Mouse (Mus musculus): ENCODE results near the gene Tspan7. TPM values are rescaled to one million over a fixed set of nuclear protein-coding genes. Genes with fewer than 3 reads are reported as not detected.
A peak's percentile ranks its signal among the peaks of the same experiment; 100 is the strongest.

Tspan7 gene
- 45.9 and 49.3 TPM in 2 replicates for polyA plus RNA-seq (2015; fragmentation: Nextera tagmentation; extraction: Ambion mirVana)

- no peak within 1 kb of the TSS for H3K9ac ChIP-seq (ENCODE audit: low read depth, low read length)
- H3K27me3 ChIP-seq (ENCODE audit: control insufficient read depth, insufficient read depth, low read depth, low read length) = peaks cover 10% of the 10 kb centered on the region
- H3K9me3 ChIP-seq (replicated peaks; ENCODE audit: control insufficient read depth, low read length) = no peaks in the 10 kb centered on the region
- peak within 1 kb of the TSS; percentile 33 for H3K4me2 ChIP-seq (ENCODE audit: low read depth, low read length)
- H3K4me3 ChIP-seq (ENCODE audit: low read depth, low read length) = peak within 1 kb of the TSS; percentile 52
- no peaks in the 10 kb centered on the region for H3K36me3 ChIP-seq (ENCODE audit: control insufficient read depth, insufficient read depth)
- H3K27ac ChIP-seq (ENCODE audit: low read length) = no peak within 1 kb of the TSS
- 17% methylated on average over 28 of the region's 41 CpGs for WGBS (ENCODE audit: insufficient replicate concordance)
- ATAC-seq (ENCODE audit: low read depth) = peak; percentile 65
- no peaks in the 10 kb centered on the region for H3K4me1 ChIP-seq (ENCODE audit: control insufficient read depth, low read depth, low read length)
Measured at GRCm38 (mm10) chrX:10484872-10485569, at the start of gene Tspan7. TSS of gene Tspan7 (plus strand) at chrX:10485158.

- no peak for ATAC-seq (ENCODE audit: low read depth)
- Histone ChIP-seq H3K4me2 (ENCODE audit: low read depth, low read length) (no peak overlapping the region), H3K9me3 (replicated peaks; ENCODE audit: control insufficient read depth, low read length) (no peaks in the 10 kb centered on the region), H3K9ac (ENCODE audit: low read depth, low read length) (no peak overlapping the region), H3K4me3 (ENCODE audit: low read depth, low read length) (no peak overlapping the region), H3K36me3 (ENCODE audit: control insufficient read depth, insufficient read depth) (no peaks in the 10 kb centered on the region), H3K27me3 (ENCODE audit: control insufficient read depth, insufficient read depth, low read depth, low read length) (no peaks in the 10 kb centered on the region), H3K4me1 (ENCODE audit: control insufficient read depth, low read depth, low read length) (no peaks in the 10 kb centered on the region), H3K27ac (ENCODE audit: low read length) (no peak overlapping the region)
- 64% methylated on average over 10 of the region's 10 CpGs for WGBS (ENCODE audit: insufficient replicate concordance)
Measured at GRCm38 (mm10) chrX:10449323-10449980, 35.5 kb upstream of the Tspan7 start.

- Histone ChIP-seq H3K4me1 (ENCODE audit: control insufficient read depth, low read depth, low read length) (no peaks in the 10 kb centered on the region), H3K4me2 (ENCODE audit: low read depth, low read length) (no peak overlapping the region), H3K9ac (ENCODE audit: low read depth, low read length) (no peak overlapping the region), H3K4me3 (ENCODE audit: low read depth, low read length) (no peak overlapping the region), H3K9me3 (replicated peaks; ENCODE audit: control insufficient read depth, low read length) (no peaks in the 10 kb centered on the region), H3K27me3 (ENCODE audit: control insufficient read depth, insufficient read depth, low read depth, low read length) (no peaks in the 10 kb centered on the region), H3K27ac (ENCODE audit: low read length) (no peak overlapping the region), H3K36me3 (ENCODE audit: control insufficient read depth, insufficient read depth) (no peaks in the 10 kb centered on the region)
- ATAC-seq (ENCODE audit: low read depth) = no peak
- 46% methylated on average over 2 of the region's 2 CpGs for WGBS (ENCODE audit: insufficient replicate concordance)
Measured at GRCm38 (mm10) chrX:10450143-10451060, 34.6 kb upstream of the Tspan7 start.

DNA sequence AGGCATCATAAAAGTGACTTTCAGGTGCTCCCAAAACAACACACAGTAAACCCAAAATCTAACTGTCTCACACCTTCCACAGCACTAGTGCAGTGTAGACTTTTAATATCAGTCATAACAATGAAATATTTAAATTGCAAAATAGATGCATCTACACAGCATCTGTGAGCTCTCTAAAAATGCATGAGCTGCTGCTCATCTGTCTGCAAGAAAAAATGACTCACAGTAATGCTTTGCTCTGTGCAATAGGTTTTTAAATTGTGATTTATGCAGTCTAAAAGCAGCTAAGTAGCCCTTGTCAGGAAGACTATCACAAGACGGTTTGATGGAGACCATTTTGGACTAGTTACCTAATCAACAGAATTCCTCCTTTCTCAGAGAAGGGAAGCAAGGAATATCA is 31.2 kb upstream of the Tspan7 start:
- Histone ChIP-seq H3K27me3 (ENCODE audit: control insufficient read depth, insufficient read depth, low read depth, low read length) (no peaks in the 10 kb centered on the region), H3K4me2 (ENCODE audit: low read depth, low read length) (no peak overlapping the region), H3K4me1 (ENCODE audit: control insufficient read depth, low read depth, low read length) (no peaks in the 10 kb centered on the region), H3K27ac (ENCODE audit: low read length) (no peak overlapping the region), H3K36me3 (ENCODE audit: control insufficient read depth, insufficient read depth) (no peaks in the 10 kb centered on the region), H3K9me3 (replicated peaks; ENCODE audit: control insufficient read depth, low read length) (no peaks in the 10 kb centered on the region), H3K4me3 (ENCODE audit: low read depth, low read length) (no peak overlapping the region), H3K9ac (ENCODE audit: low read depth, low read length) (no peak overlapping the region)
- 29% methylated on average over 1 of the region's 1 CpGs for WGBS (ENCODE audit: insufficient replicate concordance)
- ATAC-seq (ENCODE audit: low read depth) = no peak

DNA sequence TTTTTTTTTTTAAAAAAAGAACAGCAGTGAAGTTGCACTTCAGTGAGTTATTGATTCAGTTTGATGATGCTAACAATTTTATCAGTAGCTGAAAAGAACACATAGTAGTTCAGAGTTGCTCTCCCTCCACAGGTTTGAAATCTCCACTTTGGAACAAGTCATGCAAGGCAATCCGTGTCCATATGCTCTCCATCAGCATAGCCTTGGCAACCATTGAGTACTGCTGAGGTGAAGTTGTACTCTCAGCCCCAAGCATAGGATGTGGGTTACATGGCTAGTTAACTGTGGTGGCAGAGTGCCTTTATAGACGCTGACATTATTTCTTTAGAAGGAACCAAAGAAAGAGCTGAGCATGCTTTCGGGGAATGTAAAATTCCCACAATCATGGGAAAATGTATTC is 27.7 kb upstream of the Tspan7 start:
- H3K4me1 ChIP-seq (ENCODE audit: control insufficient read depth, low read depth, low read length) = no peaks in the 10 kb centered on the region
- H3K4me3 ChIP-seq (ENCODE audit: low read depth, low read length) = no peak overlapping the region
- H3K9me3 ChIP-seq (replicated peaks; ENCODE audit: control insufficient read depth, low read length) = no peaks in the 10 kb centered on the region
- 66% methylated on average over 3 of the region's 3 CpGs for WGBS (ENCODE audit: insufficient replicate concordance)
- ATAC-seq (ENCODE audit: low read depth) = no peak
- H3K36me3 ChIP-seq (ENCODE audit: control insufficient read depth, insufficient read depth) = no peaks in the 10 kb centered on the region
- H3K27me3 ChIP-seq (ENCODE audit: control insufficient read depth, insufficient read depth, low read depth, low read length) = no peaks in the 10 kb centered on the region
- H3K4me2 ChIP-seq (ENCODE audit: low read depth, low read length) = no peak overlapping the region
- no peak overlapping the region for H3K27ac ChIP-seq (ENCODE audit: low read length)
- no peak overlapping the region for H3K9ac ChIP-seq (ENCODE audit: low read depth, low read length)

GRCm38 (mm10) chrX:10477088-10477487 is 7.9 kb upstream of the Tspan7 start:
- ATAC-seq (ENCODE audit: low read depth) = no peak
- H3K9me3 ChIP-seq (replicated peaks; ENCODE audit: control insufficient read depth, low read length) = no peaks in the 10 kb centered on the region
- H3K27ac ChIP-seq (ENCODE audit: low read length) = no peak overlapping the region
- H3K4me2 ChIP-seq (ENCODE audit: low read depth, low read length) = no peak overlapping the region
- H3K9ac ChIP-seq (ENCODE audit: low read depth, low read length) = no peak overlapping the region
- no peak overlapping the region for H3K4me3 ChIP-seq (ENCODE audit: low read depth, low read length)
- H3K27me3 ChIP-seq (ENCODE audit: control insufficient read depth, insufficient read depth, low read depth, low read length) = no peaks in the 10 kb centered on the region
- 56% methylated on average over 1 of the region's 1 CpGs for WGBS (ENCODE audit: insufficient replicate concordance)
- no peaks in the 10 kb centered on the region for H3K4me1 ChIP-seq (ENCODE audit: control insufficient read depth, low read depth, low read length)
- no peaks in the 10 kb centered on the region for H3K36me3 ChIP-seq (ENCODE audit: control insufficient read depth, insufficient read depth)

GRCm38 (mm10) chrX:10479031-10479886 is 5.7 kb upstream of the Tspan7 start:
- ATAC-seq (ENCODE audit: low read depth) = no peak
- Histone ChIP-seq H3K9ac (ENCODE audit: low read depth, low read length) (no peak overlapping the region), H3K4me1 (ENCODE audit: control insufficient read depth, low read depth, low read length) (no peaks in the 10 kb centered on the region), H3K4me2 (ENCODE audit: low read depth, low read length) (no peak overlapping the region), H3K4me3 (ENCODE audit: low read depth, low read length) (no peak overlapping the region), H3K27me3 (ENCODE audit: control insufficient read depth, insufficient read depth, low read depth, low read length) (no peaks in the 10 kb centered on the region), H3K36me3 (ENCODE audit: control insufficient read depth, insufficient read depth) (no peaks in the 10 kb centered on the region), H3K27ac (ENCODE audit: low read length) (no peak overlapping the region), H3K9me3 (replicated peaks; ENCODE audit: control insufficient read depth, low read length) (no peaks in the 10 kb centered on the region)
- WGBS (ENCODE audit: insufficient replicate concordance) = 63% methylated on average over 10 of the region's 10 CpGs

- H3K27me3 ChIP-seq (ENCODE audit: control insufficient read depth, insufficient read depth, low read depth, low read length) = peaks cover 1% of the 10 kb centered on the region; the same call in 1 of the 2 replicates
- no peaks in the 10 kb centered on the region for H3K4me1 ChIP-seq (ENCODE audit: control insufficient read depth, low read depth, low read length)
- H3K9me3 ChIP-seq (replicated peaks; ENCODE audit: control insufficient read depth, low read length) = no peaks in the 10 kb centered on the region
- H3K4me2 ChIP-seq (ENCODE audit: low read depth, low read length) = no peak overlapping the region
- WGBS (ENCODE audit: insufficient replicate concordance) = 69% methylated on average over 4 of the region's 4 CpGs
- ATAC-seq (ENCODE audit: low read depth) = no peak
- no peak overlapping the region for H3K9ac ChIP-seq (ENCODE audit: low read depth, low read length)
- no peak overlapping the region for H3K27ac ChIP-seq (ENCODE audit: low read length)
- H3K4me3 ChIP-seq (ENCODE audit: low read depth, low read length) = no peak overlapping the region
- no peaks in the 10 kb centered on the region for H3K36me3 ChIP-seq (ENCODE audit: control insufficient read depth, insufficient read depth)
Measured at GRCm38 (mm10) chrX:10479943-10480342, 5.0 kb upstream of the Tspan7 start.
